Mouse (Mus musculus) forebrain, embryonic 10.5 days (tissue): ENCODE measurements around the gene Gm12169. TPM values are rescaled to one million over a fixed set of nuclear protein-coding genes. Genes with fewer than 3 reads are reported as not detected.
"Not testable (repeated sequence)": the region's sequence is repeated elsewhere in the genome, so short reads cannot be mapped to it uniquely, and the experiment has no call there.

ENCODE experiments used
- DNase-seq: peaks from one replicate; pipeline ENCODE4 v3.0.0-alpha.2; 2017; ENCODE audit warnings: low spot score; ENCODE audit errors: extremely low spot score
- H3K27ac ChIP-seq: fragments of 300-500 bp; sonication (generic); 2 replicates; pipeline ENCODE4 v1.5.1; 2016; ENCODE audit warnings: mild to moderate bottlenecking
- H3K27me3 ChIP-seq: fragments of 300-500 bp; sonication (generic); 2 replicates; pipeline ENCODE4 v1.6.1; 2016; ENCODE audit warnings: mild to moderate bottlenecking; ENCODE audit not compliant: poor library complexity, severe bottlenecking
- H3K36me3 ChIP-seq: fragments of 300-500 bp; sonication (generic); replicated peaks from 2 replicates; pipeline ENCODE4 v1.6.1; 2016; ENCODE audit warnings: mild to moderate bottlenecking, moderate library complexity
- H3K4me1 ChIP-seq: fragments of 300-500 bp; sonication (generic); 2 replicates; pipeline ENCODE4 v1.6.1; 2016
- H3K4me3 ChIP-seq: fragments of 300-500 bp; sonication (generic); 2 replicates; pipeline ENCODE4 v1.5.1; 2016; ENCODE audit warnings: mild to moderate bottlenecking, moderate library complexity
- H3K9me3 ChIP-seq: fragments of 300-500 bp; sonication (generic); 2 replicates; pipeline ENCODE4 v1.6.1; 2016; ENCODE audit warnings: mild to moderate bottlenecking, moderate library complexity
- WGBS: fragments of 180-500 bp; shearing (Covaris S2); methylation state at CpG from one replicate; pipeline ENCODE4 v1.1.7; 2016; 5-methylcytosine and 5-hydroxymethylcytosine counted together
- polyA plus RNA-seq: library from polyadenylated mRNA; unstranded; fragments of >200 nt; fragmentation: Nextera tagmentation; extraction: Ambion mirVana; gene quantifications from 2 replicates; pipeline ENCODE4 v1.2.1, GENCODE M21; 2016

The Gm12169 gene
- not detected in 2 replicates for polyA plus RNA-seq

GRCm38 (mm10) chr11:46523912-46524311, at the start of gene Gm12169:
Gene Gm12169, plus strand, starts transcription at chr11:46524212.
- no peak for DNase-seq
- Histone ChIP-seq H3K4me3 (no peak within 1 kb of the TSS), H3K9me3 (no peaks in the 10 kb centered on the region), H3K27ac (no peak within 1 kb of the TSS), H3K27me3 (no peaks in the 10 kb centered on the region), H3K36me3 (no peaks in the 10 kb centered on the region), H3K4me1 (no peaks in the 10 kb centered on the region)
- WGBS = 93% methylated on average over 2 of the region's 2 CpGs

DNA sequence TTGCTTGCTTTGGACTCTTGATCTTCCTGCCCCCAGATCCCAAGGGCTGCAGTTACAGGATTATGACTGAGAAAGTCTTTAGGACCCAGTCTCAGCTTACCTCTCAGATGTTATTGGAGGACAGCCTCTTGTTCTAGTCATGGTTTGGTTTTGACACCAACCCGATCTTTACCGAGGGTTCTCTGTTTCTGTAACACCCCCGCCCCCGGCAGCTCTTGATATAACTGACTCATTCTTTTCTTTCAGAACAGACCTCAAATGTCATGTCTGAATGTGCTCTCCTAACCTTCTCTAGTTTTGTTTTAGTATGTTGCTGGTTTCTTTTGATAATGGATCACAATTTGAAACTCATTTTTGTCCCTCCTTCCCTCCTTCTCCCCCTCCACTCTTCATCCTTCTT, 49.8 kb upstream of the Gm12169 start:
- Histone ChIP-seq H3K4me1 (no peaks in the 10 kb centered on the region), H3K27me3 (no peaks in the 10 kb centered on the region), H3K9me3 (no peaks in the 10 kb centered on the region), H3K36me3 (no peaks in the 10 kb centered on the region), H3K27ac (no peak overlapping the region), H3K4me3 (no peak overlapping the region)
- 96% methylated on average over 4 of the region's 4 CpGs for WGBS
- DNase-seq = no peak

DNA sequence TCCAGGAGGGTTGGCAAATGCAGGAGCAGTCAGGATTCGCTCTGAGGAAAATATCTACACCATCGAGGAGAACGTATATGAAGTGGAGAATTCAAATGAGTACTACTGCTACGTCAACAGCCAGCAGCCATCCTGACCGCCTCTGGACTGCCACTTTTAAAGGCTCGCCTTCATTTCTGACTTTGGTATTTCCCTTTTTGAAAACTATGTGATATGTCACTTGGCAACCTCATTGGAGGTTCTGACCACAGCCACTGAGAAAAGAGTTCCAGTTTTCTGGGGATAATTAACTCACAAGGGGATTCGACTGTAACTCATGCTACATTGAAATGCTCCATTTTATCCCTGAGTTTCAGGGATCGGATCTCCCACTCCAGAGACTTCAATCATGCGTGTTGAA, 44.7 kb upstream of the Gm12169 start:
- H3K9me3 ChIP-seq = no peaks in the 10 kb centered on the region
- no peak overlapping the region for H3K4me3 ChIP-seq
- no peak overlapping the region for H3K27ac ChIP-seq
- H3K4me1 ChIP-seq = no peaks in the 10 kb centered on the region
- DNase-seq = no peak
- H3K36me3 ChIP-seq = no peaks in the 10 kb centered on the region
- WGBS = 92% methylated on average over 9 of the region's 9 CpGs
- no peaks in the 10 kb centered on the region for H3K27me3 ChIP-seq

DNA sequence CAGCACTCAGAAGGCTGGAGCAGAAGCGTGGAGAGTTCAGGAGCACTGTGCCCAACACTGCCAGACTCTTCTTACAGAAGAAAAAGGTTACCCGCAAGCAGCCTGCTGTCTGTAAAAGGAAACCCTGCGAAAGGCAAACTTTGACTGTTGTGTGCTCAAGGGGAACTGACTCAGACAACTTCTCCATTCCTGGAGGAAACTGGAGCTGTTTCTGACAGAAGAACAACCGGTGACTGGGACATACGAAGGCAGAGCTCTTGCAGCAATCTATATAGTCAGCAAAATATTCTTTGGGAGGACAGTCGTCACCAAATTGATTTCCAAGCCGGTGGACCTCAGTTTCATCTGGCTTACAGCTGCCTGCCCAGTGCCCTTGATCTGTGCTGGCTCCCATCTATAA, 43.5 kb upstream of the Gm12169 start:
- WGBS = 85% methylated on average over 7 of the region's 7 CpGs
- no peaks in the 10 kb centered on the region for H3K4me1 ChIP-seq
- no peak overlapping the region for H3K27ac ChIP-seq
- no peak overlapping the region for H3K4me3 ChIP-seq
- no peaks in the 10 kb centered on the region for H3K36me3 ChIP-seq
- no peaks in the 10 kb centered on the region for H3K9me3 ChIP-seq
- DNase-seq = no peak
- H3K27me3 ChIP-seq = no peaks in the 10 kb centered on the region

DNA sequence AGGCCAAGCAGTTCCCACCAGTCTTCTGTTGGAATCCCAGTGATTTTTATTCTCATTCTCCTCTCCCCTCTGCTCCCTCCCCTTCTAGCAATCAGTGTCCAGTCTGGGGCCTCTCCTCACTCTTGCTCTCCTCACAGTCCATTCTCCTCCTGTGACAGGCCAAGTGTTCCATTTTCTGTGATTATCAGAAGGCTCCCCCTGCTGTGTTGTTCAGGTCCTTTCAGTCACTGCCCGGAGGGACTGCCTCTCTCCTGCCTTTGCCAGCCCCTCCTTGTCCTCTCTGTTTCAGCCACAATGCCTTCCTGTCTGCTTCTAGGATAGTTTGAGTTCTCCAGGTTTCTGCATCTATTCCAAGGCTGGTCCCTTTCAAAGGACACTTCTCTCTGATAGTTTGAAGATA, 35.8 kb upstream of the Gm12169 start:
- Histone ChIP-seq H3K4me1 (peaks cover 4% of the 10 kb centered on the region; the same call in 1 of the 2 replicates), H3K9me3 (no peaks in the 10 kb centered on the region), H3K27ac (no peak overlapping the region), H3K27me3 (no peaks in the 10 kb centered on the region), H3K4me3 (no peak overlapping the region), H3K36me3 (no peaks in the 10 kb centered on the region)
- 15% methylated on average over 1 of the region's 1 CpGs for WGBS
- no peak for DNase-seq

DNA sequence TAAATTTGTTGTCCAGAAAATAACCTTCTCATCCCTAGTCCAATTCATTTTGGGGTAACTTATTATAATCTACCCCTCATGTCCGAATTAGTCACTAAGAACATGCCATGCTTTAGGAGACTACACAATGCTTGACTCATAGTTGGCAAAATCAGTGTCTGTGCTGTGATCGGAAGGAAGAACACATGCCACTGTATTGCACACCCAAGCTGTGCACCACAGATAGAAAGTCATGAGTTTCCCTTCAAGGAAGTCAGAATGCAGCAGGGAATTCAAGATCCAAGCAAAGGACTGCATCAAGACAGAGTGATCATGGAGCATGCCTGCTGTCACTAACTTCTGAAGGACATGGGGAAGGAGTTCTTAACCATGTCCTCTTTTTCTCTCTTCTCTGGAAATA, 35.4 kb upstream of the Gm12169 start:
- 86% methylated on average over 2 of the region's 2 CpGs for WGBS
- H3K9me3 ChIP-seq = no peaks in the 10 kb centered on the region
- no peaks in the 10 kb centered on the region for H3K27me3 ChIP-seq
- DNase-seq = no peak
- H3K36me3 ChIP-seq = no peaks in the 10 kb centered on the region
- no peak overlapping the region for H3K27ac ChIP-seq
- H3K4me3 ChIP-seq = no peak overlapping the region
- peaks cover 4% of the 10 kb centered on the region; the same call in 1 of the 2 replicates for H3K4me1 ChIP-seq

- no peak for DNase-seq
- H3K27ac ChIP-seq = no peak overlapping the region
- H3K4me3 ChIP-seq = no peak overlapping the region
- no peaks in the 10 kb centered on the region for H3K9me3 ChIP-seq
- no peaks in the 10 kb centered on the region for H3K36me3 ChIP-seq
- H3K27me3 ChIP-seq = no peaks in the 10 kb centered on the region
- 87% methylated on average over 3 of the region's 3 CpGs for WGBS
- peaks cover 3% of the 10 kb centered on the region; the same call in 1 of the 2 replicates for H3K4me1 ChIP-seq
These were observed 16.9 kb upstream of the Gm12169 start for GRCm38 (mm10) chr11:46507146-46507545.

DNA sequence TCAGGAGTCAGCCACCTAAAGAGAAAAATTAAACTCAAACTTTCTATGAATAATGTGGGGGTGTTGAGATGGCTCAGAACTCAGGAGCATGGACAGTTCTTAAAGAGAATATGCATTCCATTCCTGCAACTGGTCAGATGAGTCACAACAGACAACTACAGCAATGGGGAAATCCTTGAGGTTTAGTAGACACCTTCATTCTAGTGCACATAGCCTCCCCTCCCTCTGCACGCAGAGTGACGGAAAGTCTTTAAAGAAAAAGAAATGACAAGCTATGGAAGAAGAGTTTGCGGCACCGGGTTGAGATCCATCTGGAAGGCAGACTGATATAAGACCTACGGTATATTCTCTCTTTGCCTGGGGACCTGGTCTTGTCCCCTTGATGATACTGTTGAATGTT, 14.1 kb upstream of the Gm12169 start:
- 96% methylated on average over 5 of the region's 5 CpGs for WGBS
- Histone ChIP-seq H3K36me3 (no peaks in the 10 kb centered on the region), H3K27me3 (no peaks in the 10 kb centered on the region), H3K9me3 (no peaks in the 10 kb centered on the region), H3K27ac (no peak overlapping the region), H3K4me1 (peaks cover 3% of the 10 kb centered on the region; the same call in 1 of the 2 replicates), H3K4me3 (no peak overlapping the region)
- DNase-seq = no peak

DNA sequence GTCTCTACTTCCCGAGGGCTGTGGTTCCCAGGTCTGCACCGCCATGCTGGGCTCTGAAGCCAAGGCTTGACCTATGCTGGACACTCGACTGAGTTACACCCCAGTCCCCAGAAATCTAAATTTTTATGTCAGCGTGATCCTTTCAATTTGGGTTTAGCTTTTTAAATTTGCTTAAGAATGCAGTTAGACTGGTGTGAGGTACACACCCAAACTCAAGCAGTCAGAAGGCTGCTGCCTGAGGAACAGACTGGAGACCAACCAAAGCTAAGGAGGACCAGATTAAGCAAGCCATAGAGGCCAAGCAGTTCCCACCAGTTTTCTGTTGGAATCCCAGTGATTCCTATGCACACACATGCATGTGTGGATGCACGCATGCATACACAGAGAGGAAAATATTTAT, 2.7 kb upstream of the Gm12169 start:
- H3K27ac ChIP-seq, H3K9me3 ChIP-seq, H3K36me3 ChIP-seq, H3K4me1 ChIP-seq, DNase-seq, H3K27me3 ChIP-seq, H3K4me3 ChIP-seq: not testable (repeated sequence)
- WGBS = 84% methylated on average over 5 of the region's 5 CpGs

GRCm38 (mm10) chr11:46522719-46523118, 1.3 kb upstream of the Gm12169 start:
- no peak for DNase-seq
- 73% methylated on average over 3 of the region's 3 CpGs for WGBS
- H3K27ac ChIP-seq = no peak overlapping the region
- H3K9me3 ChIP-seq = no peaks in the 10 kb centered on the region
- no peaks in the 10 kb centered on the region for H3K27me3 ChIP-seq
- no peaks in the 10 kb centered on the region for H3K36me3 ChIP-seq
- no peak overlapping the region for H3K4me3 ChIP-seq
- H3K4me1 ChIP-seq = no peaks in the 10 kb centered on the region

- Histone ChIP-seq H3K27ac (no peak overlapping the region), H3K36me3 (no peaks in the 10 kb centered on the region), H3K4me3 (no peak overlapping the region), H3K4me1 (no peaks in the 10 kb centered on the region), H3K27me3 (no peaks in the 10 kb centered on the region), H3K9me3 (no peaks in the 10 kb centered on the region)
- WGBS = 80% methylated on average over 4 of the region's 4 CpGs
- no peak for DNase-seq
These were observed 6.1 kb downstream of the Gm12169 start for GRCm38 (mm10) chr11:46530149-46530548.

- WGBS = 87% methylated on average over 4 of the region's 4 CpGs
- H3K27ac ChIP-seq = no peak overlapping the region
- no peaks in the 10 kb centered on the region for H3K4me1 ChIP-seq
- H3K9me3 ChIP-seq = no peaks in the 10 kb centered on the region
- H3K27me3 ChIP-seq = no peaks in the 10 kb centered on the region
- H3K36me3 ChIP-seq = no peaks in the 10 kb centered on the region
- no peak overlapping the region for H3K4me3 ChIP-seq
- DNase-seq = no peak
These were observed 13.0 kb downstream of the Gm12169 start for GRCm38 (mm10) chr11:46536978-46537377.

DNA sequence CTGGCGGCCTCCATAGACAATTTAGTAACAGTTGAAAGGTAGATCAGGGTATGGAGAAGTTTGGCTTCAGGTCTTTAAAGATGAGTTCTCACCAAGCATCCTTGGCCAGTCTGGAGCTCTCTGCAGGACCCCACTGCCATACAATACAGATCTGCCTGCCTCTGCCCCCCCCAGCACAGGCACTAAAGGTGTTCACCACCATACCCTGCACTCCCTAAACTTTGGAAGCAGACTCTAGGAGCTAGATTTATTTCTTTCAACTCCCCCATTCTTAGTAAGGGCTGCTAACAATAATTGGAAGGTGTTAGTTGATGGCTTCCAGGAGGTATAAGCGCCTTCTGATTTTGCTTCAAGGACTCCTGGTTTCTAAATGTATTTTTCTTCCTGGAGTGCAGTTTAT, 19.5 kb downstream of the Gm12169 start:
- Histone ChIP-seq H3K9me3 (no peaks in the 10 kb centered on the region), H3K27ac (no peak overlapping the region), H3K27me3 (no peaks in the 10 kb centered on the region), H3K4me3 (no peak overlapping the region), H3K4me1 (no peaks in the 10 kb centered on the region), H3K36me3 (no peaks in the 10 kb centered on the region)
- 91% methylated on average over 2 of the region's 2 CpGs for WGBS
- no peak for DNase-seq

DNA sequence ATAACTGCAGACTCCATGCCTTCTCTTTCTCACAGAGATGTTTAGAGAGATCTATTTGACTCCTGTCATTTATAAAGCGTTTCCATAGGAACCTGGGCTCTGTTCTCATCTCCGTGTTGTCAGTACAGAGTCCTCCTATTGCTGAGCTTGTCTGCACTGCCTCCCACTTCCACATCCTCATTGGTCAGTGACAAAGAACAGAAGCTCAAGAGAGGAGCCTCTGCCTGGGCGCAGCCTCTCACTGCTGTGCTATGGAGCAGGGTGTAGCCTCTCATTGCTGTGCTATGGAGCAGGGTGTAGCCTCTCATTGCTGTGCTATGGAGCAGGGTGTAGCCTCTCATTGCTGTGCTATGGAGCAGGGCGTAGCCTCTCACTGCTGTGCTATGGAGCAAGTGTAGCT, 25.7 kb downstream of the Gm12169 start:
- Histone ChIP-seq H3K36me3 (no peaks in the 10 kb centered on the region), H3K27ac (no peak overlapping the region), H3K4me1 (no peaks in the 10 kb centered on the region), H3K9me3 (no peaks in the 10 kb centered on the region), H3K27me3 (no peaks in the 10 kb centered on the region), H3K4me3 (no peak overlapping the region)
- no peak for DNase-seq
- 90% methylated on average over 4 of the region's 4 CpGs for WGBS
